Mouse (Mus musculus) kidney, adult 2 months (tissue): ENCODE data around the gene Spice1.

Experiments
- CTCF ChIP-seq: fragments of 200-500 bp; conservative IDR thresholded peaks from 2 replicates; pipeline ENCODE4 v1.5.1; 2011; ENCODE audit warnings: low read depth, mild to moderate bottlenecking, control low read depth, low read length, moderate library complexity, mixed read lengths; ENCODE audit not compliant: insufficient read depth, insufficient read length
- POLR2A ChIP-seq: fragments of 200-500 bp; IDR thresholded peaks from one replicate; pipeline ENCODE4 v1.6.1; 2011; ENCODE audit warnings: low read depth, low read length, control low read depth

GRCm38 (mm10) chr16:44381578-44381977 is 34.7 kb downstream of the Spice1 start:
- TF ChIP-seq CTCF (no peak), POLR2A (no peak)
